Comparison of ENCODE assay signal across 9 mouse cellular contexts in genomic region chr1:152955564-152956211, GRCm38 (mm10). TPM values are rescaled to one million over a fixed set of nuclear protein-coding genes. Genes with fewer than 3 reads are reported as not detected.
A peak's percentile ranks its signal among the peaks of the same experiment; 100 is the strongest.
DNase-seq lines count a peak whose midpoint lies in the region; ATAC-seq lines count a peak whose summit lies in the region.
"Had no signal": no experiment of that assay in that cellular context is flagged by ENCODE, and none has a peak within 500 bp of the region (broad histone marks: within the 10 kb centered on the region; RNA-seq: fewer than 3 reads in every experiment).

No protein-coding gene starts in this region.

- no peak overlapping the region for H3K27ac ChIP-seq in heart, embryonic 13.5 days (replicated peaks)
- no peak overlapping the region for H3K27ac ChIP-seq in embryonic facial prominence, embryonic 11.5 days (replicated peaks; ENCODE audit: low read depth, low read length)
- H3K27ac ChIP-seq in intestine, embryonic 14.5 days (ENCODE audit: low read depth), result no peak overlapping the region
- peak overlapping the region; percentile 83; the same call in 1 of the 2 replicates for H3K27ac ChIP-seq in midbrain, embryonic 12.5 days (replicated peaks)

- peak overlapping the region; percentile 78 for H3K4me2 ChIP-seq in heart, embryonic 13.5 days
- peak overlapping the region; percentile 84 for H3K4me2 ChIP-seq in embryonic facial prominence, embryonic 11.5 days (ENCODE audit: low read depth, low read length)
- H3K4me2 ChIP-seq in intestine, embryonic 14.5 days (ENCODE audit: low read length), result peak overlapping the region; percentile 49
- peak overlapping the region; percentile 88 for H3K4me2 ChIP-seq in midbrain, embryonic 12.5 days (replicated peaks)

- peak overlapping the region; percentile 55 for H3K4me3 ChIP-seq in heart, embryonic 13.5 days
- peak overlapping the region; percentile 49 for H3K4me3 ChIP-seq in embryonic facial prominence, embryonic 11.5 days (ENCODE audit: low read depth, low read length)
- H3K4me3 ChIP-seq in intestine, embryonic 14.5 days (ENCODE audit: low read depth, low read length), result peak overlapping the region; percentile 40
- peak overlapping the region; percentile 58 for H3K4me3 ChIP-seq in midbrain, embryonic 12.5 days

- H3K9me3 ChIP-seq in heart, embryonic 13.5 days, result no peaks in the 10 kb centered on the region
- H3K9me3 ChIP-seq in embryonic facial prominence, embryonic 11.5 days (replicated peaks; ENCODE audit: control insufficient read depth, low read length), result no peaks in the 10 kb centered on the region
- H3K9me3 ChIP-seq in intestine, embryonic 14.5 days (ENCODE audit: control insufficient read depth, low read length), result no peaks in the 10 kb centered on the region
- H3K9me3 ChIP-seq in midbrain, embryonic 12.5 days, result no peaks in the 10 kb centered on the region

- no peak for DNase-seq in heart, adult 18-20 months
- DNase-seq in Muller cell, postnatal 12 days (ENCODE audit: inconsistent ontology term), result peak; percentile 13
- DNase-seq in embryonic facial prominence, embryonic 11.5 days (ENCODE audit: low spot score), result peak; percentile 20
- DNase-seq in intestine, embryonic 14.5 days (ENCODE audit: low spot score), result peak; percentile 53
- peak; percentile 4 for DNase-seq in yolk sac, embryonic 10.5 days (ENCODE audit: low spot score)
- no peak for DNase-seq in urinary bladder, postnatal 25 days (ENCODE audit: low spot score)

- ATAC-seq in heart, embryonic 13.5 days (ENCODE audit: extremely low read depth, insufficient number of reproducible peaks, low FRiP score, low TSS enrichment), result no peak
- peak; percentile 50; the same call in 1 of the 2 replicates for ATAC-seq in embryonic facial prominence, embryonic 11.5 days (replicated peaks; ENCODE audit: insufficient number of reproducible peaks, low FRiP score, low TSS enrichment, low read depth)
- no peak for ATAC-seq in intestine, embryonic 14.5 days (replicated peaks; ENCODE audit: low FRiP score, low TSS enrichment, low read depth)
- ATAC-seq in midbrain, embryonic 12.5 days (ENCODE audit: low FRiP score, low read depth), result peak; percentile 50
- ATAC-seq: Patski had no signal

- peaks cover 16% of the 10 kb centered on the region for H3K4me1 ChIP-seq in heart, embryonic 13.5 days
- 0 out of 2 replicates have a peak, but pooled peaks cover 5% of the 10 kb centered on the region for H3K4me1 ChIP-seq in embryonic facial prominence, embryonic 11.5 days (ENCODE audit: control insufficient read depth, insufficient read depth, low read length)
- H3K4me1 ChIP-seq in intestine, embryonic 14.5 days (replicated peaks; ENCODE audit: control insufficient read depth, insufficient read depth, low read length), result no peaks in the 10 kb centered on the region
- peaks cover 17% of the 10 kb centered on the region for H3K4me1 ChIP-seq in midbrain, embryonic 12.5 days

- WGBS in heart, embryonic 13.5 days, result 2% methylated on average over 40 of the region's 40 CpGs
- WGBS in embryonic facial prominence, embryonic 11.5 days, result 2% methylated on average over 40 of the region's 40 CpGs
- WGBS in intestine, embryonic 14.5 days, result 2% methylated on average over 40 of the region's 40 CpGs
- under 1% methylated on average over 40 of the region's 40 CpGs for WGBS in midbrain, embryonic 12.5 days

- no peaks in the 10 kb centered on the region for H3K36me3 ChIP-seq in heart, embryonic 13.5 days
- no peaks in the 10 kb centered on the region for H3K36me3 ChIP-seq in embryonic facial prominence, embryonic 11.5 days (replicated peaks; ENCODE audit: control insufficient read depth, insufficient read depth, low read depth, low read length)
- no peaks in the 10 kb centered on the region for H3K36me3 ChIP-seq in intestine, embryonic 14.5 days (ENCODE audit: control insufficient read depth, insufficient read depth, low read length)
- no peaks in the 10 kb centered on the region for H3K36me3 ChIP-seq in midbrain, embryonic 12.5 days

- H3K9ac ChIP-seq in heart, embryonic 13.5 days, result no peak overlapping the region
- H3K9ac ChIP-seq in embryonic facial prominence, embryonic 11.5 days (replicated peaks; ENCODE audit: low read length), result no peak overlapping the region
- H3K9ac ChIP-seq in intestine, embryonic 14.5 days (ENCODE audit: low read length), result no peak overlapping the region
- peak overlapping the region; percentile 64 for H3K9ac ChIP-seq in midbrain, embryonic 12.5 days (replicated peaks)

- H3K27me3 ChIP-seq in heart, embryonic 13.5 days (replicated peaks), result peaks cover 63% of the 10 kb centered on the region
- peaks cover 22% of the 10 kb centered on the region for H3K27me3 ChIP-seq in embryonic facial prominence, embryonic 11.5 days (ENCODE audit: control insufficient read depth, insufficient read depth, low read length)
- H3K27me3 ChIP-seq in intestine, embryonic 14.5 days (replicated peaks; ENCODE audit: control insufficient read depth, insufficient read depth, low read length), result peaks cover 45% of the 10 kb centered on the region
- H3K27me3 ChIP-seq in midbrain, embryonic 12.5 days, result peaks cover 45% of the 10 kb centered on the region

RNA-seq across cellular contexts. Expression of gene Nmnat2, which starts 0.9 kb away (rescaled TPM):
- 0.75 and 0.83 TPM in 2 replicates for polyA plus RNA-seq in heart, embryonic 13.5 days (2015; fragmentation: Nextera tagmentation; extraction: Ambion mirVana)
- total RNA-seq in heart, adult 18-20 months (2021), result under 1 TPM; 0.27 to 0.51 TPM
- 4.3 and 6.8 TPM in 2 replicates for polyA plus RNA-seq in embryonic facial prominence, embryonic 11.5 days (2014; fragmentation: Nextera tagmentation; extraction: Ambion mirVana)
- polyA plus RNA-seq in intestine, embryonic 14.5 days (2014; fragmentation: Nextera tagmentation; extraction: Ambion mirVana), result 2.0 and 3.5 TPM in 2 replicates
- polyA plus RNA-seq in midbrain, embryonic 12.5 days (2016; fragmentation: Nextera tagmentation; extraction: Ambion mirVana), result 26.9 and 28.3 TPM in 2 replicates

RNA-seq across cellular contexts. Expression of gene Smg7, which starts 53.2 kb away (rescaled TPM):
- polyA plus RNA-seq in heart, embryonic 13.5 days (2015; fragmentation: Nextera tagmentation; extraction: Ambion mirVana), result 22.3 and 22.4 TPM in 2 replicates
- total RNA-seq in heart, adult 18-20 months (2021), result 10 to 100 TPM; 42.2 to 43.1 TPM
- 42.8 and 44.6 TPM in 2 replicates for polyA plus RNA-seq in embryonic facial prominence, embryonic 11.5 days (2014; fragmentation: Nextera tagmentation; extraction: Ambion mirVana)
- polyA plus RNA-seq in intestine, embryonic 14.5 days (2014; fragmentation: Nextera tagmentation; extraction: Ambion mirVana), result 32.9 and 34.8 TPM in 2 replicates
- 38.0 and 42.5 TPM in 2 replicates for polyA plus RNA-seq in midbrain, embryonic 12.5 days (2016; fragmentation: Nextera tagmentation; extraction: Ambion mirVana)

Comparison
In these comparisons a context has a peak if more than half of its experiments do, and no peak if none do; other contexts are left out.
1. ATAC-seq: peak in embryonic facial prominence, embryonic 11.5 days (single experiment) and midbrain, embryonic 12.5 days (single experiment); none in heart, embryonic 13.5 days (single experiment) and intestine, embryonic 14.5 days (single experiment).
2. DNase-seq: peak in Muller cell, postnatal 12 days (single experiment), embryonic facial prominence, embryonic 11.5 days (single experiment), intestine, embryonic 14.5 days (single experiment) and yolk sac, embryonic 10.5 days (single experiment); none in heart, adult 18-20 months (0 of 2) and urinary bladder, postnatal 25 days (single experiment).
3. Peak in every context shown above with its lines, with median percentiles within 50 percentile points of each other: H3K4me2 ChIP-seq and H3K4me3 ChIP-seq.